In genomic region chr8:115425360-115425759, GRCm38 (mm10) we compare ENCODE assay signal across 17 mouse cellular contexts.
DNase-seq lines count a peak whose midpoint lies in the region; ATAC-seq and TF ChIP-seq lines count a peak whose summit lies in the region.
"Had no signal": no experiment of that assay in that cellular context is flagged by ENCODE, and none has a peak within 500 bp of the region (broad histone marks: within the 10 kb centered on the region; RNA-seq: fewer than 3 reads in every experiment).

No protein-coding gene starts in this region.

- no peak for TF ChIP-seq POLR2A in bone marrow macrophage, adult 2 months (IDR thresholded peaks at IDR 0.05; ENCODE audit: borderline replicate concordance, low read depth, low read length)

- no peaks in the 10 kb centered on the region; a peak in 1 of 4 replicates for H3K4me1 ChIP-seq in liver, embryonic 14.5 days (replicated peaks; ENCODE audit: control insufficient read depth in 2 of 2, insufficient read depth in 2 of 2, low read length in 1 of 2)
- 0 out of 2 replicates have a peak, but pooled peaks cover 3% of the 10 kb centered on the region for H3K4me1 ChIP-seq in liver, embryonic 12.5 days
- peaks cover 56% of the 10 kb centered on the region for H3K4me1 ChIP-seq in bone marrow macrophage, adult 2 months (ENCODE audit: control insufficient read depth, insufficient read depth, low read length)
- H3K4me1 ChIP-seq: heart, embryonic 15.5 days; limb, embryonic 13.5 days; neural tube, embryonic 15.5 days had no signal

- H3K4me2 ChIP-seq in liver, embryonic 14.5 days (ENCODE audit: low read depth), result no peak overlapping the region
- H3K4me2 ChIP-seq in liver, embryonic 12.5 days, result no peak overlapping the region
- H3K4me2 ChIP-seq: heart, embryonic 15.5 days; hindbrain, embryonic 14.5 days; limb, embryonic 13.5 days; neural tube, embryonic 15.5 days had no signal

- TF ChIP-seq CTCF in liver, embryonic 14.5 days (IDR thresholded peaks at IDR 0.05; ENCODE audit: low read depth), result peak; percentile 18; the same call in 1 of the 2 replicates
- TF ChIP-seq CTCF in bone marrow macrophage, adult 2 months (IDR thresholded peaks at IDR 0.05; ENCODE audit: low read depth, low read length), result no peak

- no peak overlapping the region for H3K4me3 ChIP-seq in liver, embryonic 14.5 days (ENCODE audit: insufficient read depth in 1 of 2, low read depth in 2 of 2, low read length in 2 of 2)
- H3K4me3 ChIP-seq in liver, embryonic 12.5 days, result no peak overlapping the region
- H3K4me3 ChIP-seq in bone marrow macrophage, adult 2 months (ENCODE audit: insufficient read depth, low read length), result no peak overlapping the region
- H3K4me3 ChIP-seq: heart, embryonic 15.5 days; limb, embryonic 13.5 days; neural tube, embryonic 15.5 days had no signal

- H3K27me3 ChIP-seq in liver, embryonic 14.5 days (ENCODE audit: control insufficient read depth, insufficient read depth, low read length), result no peaks in the 10 kb centered on the region
- H3K27me3 ChIP-seq in liver, embryonic 12.5 days (replicated peaks), result no peaks in the 10 kb centered on the region
- H3K27me3 ChIP-seq: heart, embryonic 15.5 days; neural tube, embryonic 15.5 days had no signal

- H3K9ac ChIP-seq in liver, embryonic 14.5 days (replicated peaks), result no peak overlapping the region
- H3K9ac ChIP-seq in liver, embryonic 12.5 days, result no peak overlapping the region
- H3K9ac ChIP-seq: heart, embryonic 15.5 days; hindbrain, embryonic 14.5 days; limb, embryonic 13.5 days; neural tube, embryonic 15.5 days had no signal

- no peaks in the 10 kb centered on the region for H3K9me3 ChIP-seq in liver, embryonic 14.5 days (ENCODE audit: control insufficient read depth, low read length)
- no peaks in the 10 kb centered on the region for H3K9me3 ChIP-seq in liver, embryonic 12.5 days (replicated peaks)
- H3K9me3 ChIP-seq: heart, embryonic 15.5 days; limb, embryonic 13.5 days; neural tube, embryonic 15.5 days had no signal

- no peaks in the 10 kb centered on the region for H3K36me3 ChIP-seq in liver, embryonic 14.5 days (replicated peaks; ENCODE audit: control insufficient read depth, insufficient read depth, low read depth)
- no peaks in the 10 kb centered on the region for H3K36me3 ChIP-seq in liver, embryonic 12.5 days
- H3K36me3 ChIP-seq: heart, embryonic 15.5 days; limb, embryonic 13.5 days; neural tube, embryonic 15.5 days had no signal

- no peak for ATAC-seq in liver, embryonic 14.5 days (ENCODE audit: insufficient read depth)
- ATAC-seq in liver, embryonic 12.5 days, result no peak
- ATAC-seq: forebrain, embryonic 16.5 days had no signal

- no peak overlapping the region for H3K27ac ChIP-seq in liver, embryonic 14.5 days
- H3K27ac ChIP-seq in liver, embryonic 12.5 days, result no peak overlapping the region
- 0 out of 2 replicates have a peak overlapping the region, but pooled peaks have one; percentile 7 for H3K27ac ChIP-seq in bone marrow macrophage, adult 2 months (ENCODE audit: insufficient read depth, low read depth, low read length)
- H3K27ac ChIP-seq: heart, embryonic 15.5 days; hindbrain, embryonic 14.5 days; limb, embryonic 13.5 days; neural tube, embryonic 15.5 days had no signal

- DNase-seq in heart, adult 11 months, result peak; percentile 70
- no peak for DNase-seq in heart, postnatal 4 days
- DNase-seq in liver, embryonic 14.5 days (ENCODE audit: low read depth in 3 of 3, low spot score in 3 of 3), result no peak
- peak; percentile 39 for DNase-seq in embryo, embryonic 9.5 days (ENCODE audit: extremely low spot score)
- no peak for DNase-seq in ovary, adult 18-20 months (ENCODE audit: low spot score)
- DNase-seq in frontal cortex, postnatal 36 days (ENCODE audit: low spot score in 2 of 2), result no peak
- DNase-seq: B cell, adult 2 months; cerebellum, postnatal 36 days; kidney, adult 9 months; right cerebral cortex, adult 18-20 months had no signal

- TF ChIP-seq EP300 in liver, embryonic 14.5 days (IDR thresholded peaks at IDR 0.05; ENCODE audit: low read depth), result no peak

- WGBS in liver, embryonic 14.5 days (ENCODE audit: insufficient replicate concordance), result 56% methylated on average over 2 of the region's 2 CpGs
- 49% methylated on average over 2 of the region's 2 CpGs for WGBS in liver, embryonic 12.5 days (ENCODE audit: insufficient replicate concordance)

Comparison
In these comparisons a context has a peak if more than half of its experiments do, and no peak if none do; other contexts are left out.
1. DNase-seq: peak in heart, adult 11 months (single experiment) and embryo, embryonic 9.5 days (single experiment); none in heart, postnatal 4 days (single experiment), liver, embryonic 14.5 days (0 of 3), ovary, adult 18-20 months (single experiment) and frontal cortex, postnatal 36 days (0 of 2).